ENCODE assay signal across 34 mouse cellular contexts in genomic region chr14:73894844-73895243, GRCm38 (mm10).
"Had no signal": no experiment of that assay in that cellular context is flagged by ENCODE, and none has a peak within 500 bp of the region (broad histone marks: within the 10 kb centered on the region; RNA-seq: fewer than 3 reads in every experiment).

No protein-coding gene starts in this region.

- H3K27me3 ChIP-seq: heart, embryonic 12.5 days; heart, embryonic 13.5 days; heart, embryonic 15.5 days; hindbrain, embryonic 12.5 days; hindbrain, embryonic 13.5 days; hindbrain, embryonic 15.5 days; intestine, embryonic 15.5 days; kidney, embryonic 15.5 days had no signal

- H3K9me3 ChIP-seq: heart, embryonic 12.5 days; heart, embryonic 13.5 days; heart, embryonic 15.5 days; hindbrain, embryonic 10.5 days; hindbrain, embryonic 12.5 days; hindbrain, embryonic 13.5 days; hindbrain, embryonic 15.5 days; intestine, embryonic 15.5 days; kidney, embryonic 15.5 days had no signal

- H3K4me2 ChIP-seq: heart, embryonic 11.5 days; heart, embryonic 12.5 days; heart, embryonic 13.5 days; heart, embryonic 15.5 days; hindbrain, embryonic 12.5 days; hindbrain, embryonic 13.5 days; hindbrain, embryonic 14.5 days; hindbrain, embryonic 15.5 days; intestine, embryonic 15.5 days; kidney, embryonic 15.5 days had no signal

- H3K4me3 ChIP-seq: heart, embryonic 12.5 days; heart, embryonic 13.5 days; heart, embryonic 15.5 days; hindbrain, embryonic 10.5 days; hindbrain, embryonic 12.5 days; hindbrain, embryonic 13.5 days; hindbrain, embryonic 15.5 days; intestine, embryonic 15.5 days; kidney, embryonic 15.5 days; layer of hippocampus, adult 2 months; left cerebral cortex, adult 2 months had no signal

- H3K9ac ChIP-seq: heart, embryonic 12.5 days; heart, embryonic 13.5 days; heart, embryonic 15.5 days; hindbrain, embryonic 12.5 days; hindbrain, embryonic 13.5 days; hindbrain, embryonic 14.5 days; hindbrain, embryonic 15.5 days; intestine, embryonic 15.5 days; kidney, embryonic 15.5 days had no signal

- H3K4me1 ChIP-seq: heart, embryonic 15.5 days; hindbrain, embryonic 10.5 days; hindbrain, embryonic 12.5 days; hindbrain, embryonic 13.5 days; hindbrain, embryonic 15.5 days; intestine, embryonic 15.5 days; kidney, embryonic 15.5 days had no signal

- H3K36me3 ChIP-seq: heart, embryonic 12.5 days; heart, embryonic 13.5 days; heart, embryonic 15.5 days; hindbrain, embryonic 10.5 days; hindbrain, embryonic 12.5 days; hindbrain, embryonic 13.5 days; hindbrain, embryonic 15.5 days; intestine, embryonic 15.5 days; kidney, embryonic 15.5 days had no signal

- ATAC-seq: hindbrain, embryonic 16.5 days; hindbrain, postnatal 0 days; inflammation-experienced regulatory T-cells, adult 6 months; intestine, embryonic 15.5 days; intestine, postnatal 0 days had no signal

- DNase-seq: heart, postnatal 10 days; heart, postnatal 14 days; heart, postnatal 36 days; heart, postnatal 4 days; kidney, adult 11 months; kidney, adult 18-20 months; kidney, adult 2 months; kidney, adult 8-10 months; kidney, adult 9 months; kidney, postnatal 10 days; kidney, postnatal 14 days; kidney, postnatal 25 days; kidney, postnatal 36 days; kidney, postnatal 4 days; layer of hippocampus, adult 9-11 months; layer of hippocampus, postnatal 36 days had no signal

- H3K27ac ChIP-seq: heart, embryonic 13.5 days; heart, embryonic 15.5 days; hindbrain, embryonic 10.5 days; hindbrain, embryonic 12.5 days; hindbrain, embryonic 13.5 days; hindbrain, embryonic 14.5 days; hindbrain, embryonic 15.5 days; hindbrain, postnatal 0 days; intestine, embryonic 15.5 days; kidney, embryonic 15.5 days; kidney, postnatal 0 days; layer of hippocampus, adult 2 months; left cerebral cortex, adult 2 months had no signal
